Mouse (Mus musculus) bone marrow macrophage, adult 2 months (primary cell): ENCODE data around the gene Olfr1417.

Source experiments
- CTCF ChIP-seq: IDR thresholded peaks from 2 replicates; pipeline ENCODE4 v1.5.1; 2012; ENCODE audit warnings: low read depth, mild to moderate bottlenecking, low read length, moderate library complexity
- POLR2A ChIP-seq: IDR thresholded peaks from 2 replicates; pipeline ENCODE4 v1.6.1; 2012; ENCODE audit warnings: mild to moderate bottlenecking, low read depth, low read length, borderline replicate concordance

GRCm38 (mm10) chr19:11814742-11815333 is 24.2 kb downstream of the Olfr1417 start:
- TF ChIP-seq CTCF (no peak), POLR2A (no peak)
